11 mouse cellular contexts compared by ENCODE assay signal in genomic region chr8:70309311-70309710, GRCm38 (mm10). TPM values are rescaled to one million over a fixed set of nuclear protein-coding genes. Genes with fewer than 3 reads are reported as not detected.
A peak's percentile ranks its signal among the peaks of the same experiment; 100 is the strongest.
DNase-seq lines count a peak whose midpoint lies in the region; ATAC-seq lines count a peak whose summit lies in the region.
"Had no signal": no experiment of that assay in that cellular context is flagged by ENCODE, and none has a peak within 500 bp of the region (broad histone marks: within the 10 kb centered on the region; RNA-seq: fewer than 3 reads in every experiment).

No protein-coding gene starts in this region.

- no peaks in the 10 kb centered on the region; the same call in 1 of the 2 replicates for H3K4me1 ChIP-seq in hindbrain, embryonic 11.5 days (replicated peaks; ENCODE audit: control insufficient read depth, insufficient read depth, low read length)
- no peaks in the 10 kb centered on the region for H3K4me1 ChIP-seq in hindbrain, embryonic 16.5 days (ENCODE audit: control insufficient read depth, insufficient read depth, low read depth, low read length)
- H3K4me1 ChIP-seq: limb, embryonic 12.5 days had no signal

- H3K4me2 ChIP-seq in hindbrain, embryonic 11.5 days (replicated peaks; ENCODE audit: low read depth, low read length): no peak overlapping the region
- H3K4me2 ChIP-seq in hindbrain, embryonic 16.5 days (ENCODE audit: low read length): no peak overlapping the region
- H3K4me2 ChIP-seq: heart, embryonic 13.5 days; limb, embryonic 12.5 days had no signal

- peaks cover 10% of the 10 kb centered on the region for H3K36me3 ChIP-seq in hindbrain, embryonic 11.5 days (ENCODE audit: control insufficient read depth, insufficient read depth, low read length)
- peaks cover 39% of the 10 kb centered on the region for H3K36me3 ChIP-seq in hindbrain, embryonic 16.5 days (ENCODE audit: control insufficient read depth, insufficient read depth, low read length)

- no peak overlapping the region for H3K4me3 ChIP-seq in hindbrain, embryonic 11.5 days (ENCODE audit: low read depth, low read length)
- H3K4me3 ChIP-seq in hindbrain, embryonic 16.5 days (ENCODE audit: low read length): no peak overlapping the region
- H3K4me3 ChIP-seq: heart, embryonic 13.5 days; limb, embryonic 12.5 days had no signal

- H3K27me3 ChIP-seq in hindbrain, embryonic 11.5 days (ENCODE audit: control insufficient read depth, insufficient read depth, low read length): no peaks in the 10 kb centered on the region
- H3K27me3 ChIP-seq in hindbrain, embryonic 16.5 days (replicated peaks; ENCODE audit: control insufficient read depth, insufficient read depth, low read length): no peaks in the 10 kb centered on the region
- H3K27me3 ChIP-seq: heart, embryonic 13.5 days; limb, embryonic 12.5 days had no signal

- WGBS in hindbrain, embryonic 11.5 days: 39% methylated on average over 2 of the region's 2 CpGs
- WGBS in hindbrain, embryonic 16.5 days: 29% methylated on average over 2 of the region's 2 CpGs

- H3K9me3 ChIP-seq in hindbrain, embryonic 11.5 days (ENCODE audit: control insufficient read depth, low read length): no peaks in the 10 kb centered on the region
- H3K9me3 ChIP-seq in hindbrain, embryonic 16.5 days (ENCODE audit: control insufficient read depth, low read length): no peaks in the 10 kb centered on the region
- H3K9me3 ChIP-seq: heart, embryonic 13.5 days; limb, embryonic 12.5 days had no signal

- H3K9ac ChIP-seq in hindbrain, embryonic 11.5 days (ENCODE audit: low read depth, low read length): no peak overlapping the region
- no peak overlapping the region for H3K9ac ChIP-seq in hindbrain, embryonic 16.5 days (ENCODE audit: low read depth, low read length)
- H3K9ac ChIP-seq: heart, embryonic 13.5 days; limb, embryonic 12.5 days had no signal

- ATAC-seq in hindbrain, embryonic 11.5 days (ENCODE audit: low FRiP score): no peak
- ATAC-seq in hindbrain, embryonic 16.5 days: no peak

- DNase-seq in hindbrain, embryonic 11.5 days (ENCODE audit: low spot score): peak; percentile 71
- peak; percentile 35 for DNase-seq in thymus, postnatal 0 days (ENCODE audit: low spot score)
- DNase-seq in thymus, postnatal 10 days (ENCODE audit: low spot score in 2 of 2): no peak
- DNase-seq in embryo, embryonic 10.5 days (ENCODE audit: low spot score): peak; percentile 64
- DNase-seq in testis, postnatal 10 days (ENCODE audit: low spot score): peak; percentile 67
- no peak for DNase-seq in layer of hippocampus, adult 9-11 months
- no peak for DNase-seq in adrenal gland, adult 8-10 months

- no peak overlapping the region for H3K27ac ChIP-seq in hindbrain, embryonic 11.5 days (ENCODE audit: low read depth, low read length)
- no peak overlapping the region for H3K27ac ChIP-seq in hindbrain, embryonic 16.5 days (ENCODE audit: low read depth, low read length)
- H3K27ac ChIP-seq: heart, embryonic 13.5 days; limb, embryonic 12.5 days had no signal

RNA-seq across cellular contexts. Expression of gene Cers1, which starts 6.3 kb away (rescaled TPM):
- 5.7 and 6.2 TPM in 2 replicates for polyA plus RNA-seq in hindbrain, embryonic 11.5 days (2014; fragmentation: Nextera tagmentation; extraction: Ambion mirVana)
- 40.0 and 44.3 TPM in 2 replicates for polyA plus RNA-seq in hindbrain, embryonic 16.5 days (2015; fragmentation: Nextera tagmentation; extraction: Ambion mirVana)
- 0.19 and 0.40 TPM in 2 replicates for polyA plus RNA-seq in thymus, postnatal 0 days (2015; fragmentation: Nextera tagmentation; extraction: Ambion mirVana)
- total RNA-seq in adrenal gland, adult 8-10 months (2022): 1 to 10 TPM; 2.8 to 5.3 (median 4.1) TPM
- total RNA-seq: neutrophil, adult 5-6 weeks had no signal

RNA-seq across cellular contexts. Expression of gene Cope, which starts 7.0 kb away (rescaled TPM):
- 268 and 278 TPM in 2 replicates for polyA plus RNA-seq in hindbrain, embryonic 11.5 days (2014; fragmentation: Nextera tagmentation; extraction: Ambion mirVana)
- 284 and 297 TPM in 2 replicates for polyA plus RNA-seq in hindbrain, embryonic 16.5 days (2015; fragmentation: Nextera tagmentation; extraction: Ambion mirVana)
- polyA plus RNA-seq in thymus, postnatal 0 days (2015; fragmentation: Nextera tagmentation; extraction: Ambion mirVana): 314 and 316 TPM in 2 replicates
- total RNA-seq in adrenal gland, adult 8-10 months (2022): 100 to 1,000 TPM; 190 to 236 (median 226) TPM

RNA-seq across cellular contexts. Expression of gene Ddx49, which starts 7.0 kb away (rescaled TPM):
- 43.3 and 50.1 TPM in 2 replicates for polyA plus RNA-seq in hindbrain, embryonic 11.5 days (2014; fragmentation: Nextera tagmentation; extraction: Ambion mirVana)
- 42.0 and 42.8 TPM in 2 replicates for polyA plus RNA-seq in hindbrain, embryonic 16.5 days (2015; fragmentation: Nextera tagmentation; extraction: Ambion mirVana)
- polyA plus RNA-seq in thymus, postnatal 0 days (2015; fragmentation: Nextera tagmentation; extraction: Ambion mirVana): 53.6 and 58.1 TPM in 2 replicates
- total RNA-seq in adrenal gland, adult 8-10 months (2022): 10 to 100 TPM; 74.5 to 93.4 (median 86.3) TPM

RNA-seq across cellular contexts. Expression of gene Gdf1, which starts 20.3 kb away (rescaled TPM):
- polyA plus RNA-seq in hindbrain, embryonic 11.5 days (2014; fragmentation: Nextera tagmentation; extraction: Ambion mirVana): 1.3 TPM in 2 replicates
- polyA plus RNA-seq in hindbrain, embryonic 16.5 days (2015; fragmentation: Nextera tagmentation; extraction: Ambion mirVana): 8.7 and 9.5 TPM in 2 replicates
- polyA plus RNA-seq in thymus, postnatal 0 days (2015; fragmentation: Nextera tagmentation; extraction: Ambion mirVana): 0.13 TPM in 1 of 2 replicates, not detected in the other
- total RNA-seq in adrenal gland, adult 8-10 months (2022): 1 to 10 TPM in 2 of 4 experiments, under 1 TPM in 2; 0.70 to 1.6 (median 1.1) TPM
- total RNA-seq: neutrophil, adult 5-6 weeks had no signal

RNA-seq across cellular contexts. Expression of gene Homer3, which starts 26.7 kb away (rescaled TPM):
- 50.4 and 51.6 TPM in 2 replicates for polyA plus RNA-seq in hindbrain, embryonic 11.5 days (2014; fragmentation: Nextera tagmentation; extraction: Ambion mirVana)
- polyA plus RNA-seq in hindbrain, embryonic 16.5 days (2015; fragmentation: Nextera tagmentation; extraction: Ambion mirVana): 24.4 and 24.7 TPM in 2 replicates
- polyA plus RNA-seq in thymus, postnatal 0 days (2015; fragmentation: Nextera tagmentation; extraction: Ambion mirVana): 25.7 and 26.9 TPM in 2 replicates
- 10 to 100 TPM; 18.7 to 38.9 (median 29.2) TPM for total RNA-seq in adrenal gland, adult 8-10 months (2022)

Comparison
In these comparisons a context has a peak if more than half of its experiments do, and no peak if none do; other contexts are left out.
1. DNase-seq: peak in hindbrain, embryonic 11.5 days (single experiment), thymus, postnatal 0 days (single experiment), embryo, embryonic 10.5 days (single experiment) and testis, postnatal 10 days (single experiment); none in thymus, postnatal 10 days (0 of 2), layer of hippocampus, adult 9-11 months (single experiment) and adrenal gland, adult 8-10 months (single experiment).